Mouse (Mus musculus): ENCODE results near the gene Pcnx3. TPM values are rescaled to one million over a fixed set of nuclear protein-coding genes. Genes with fewer than 3 reads are reported as not detected.
A peak's percentile ranks its signal among the peaks of the same experiment; 100 is the strongest.

The Pcnx3 gene
- polyA plus RNA-seq (2012; rRNA removed): 71.8 and 89.0 TPM in 2 replicates

DNA sequence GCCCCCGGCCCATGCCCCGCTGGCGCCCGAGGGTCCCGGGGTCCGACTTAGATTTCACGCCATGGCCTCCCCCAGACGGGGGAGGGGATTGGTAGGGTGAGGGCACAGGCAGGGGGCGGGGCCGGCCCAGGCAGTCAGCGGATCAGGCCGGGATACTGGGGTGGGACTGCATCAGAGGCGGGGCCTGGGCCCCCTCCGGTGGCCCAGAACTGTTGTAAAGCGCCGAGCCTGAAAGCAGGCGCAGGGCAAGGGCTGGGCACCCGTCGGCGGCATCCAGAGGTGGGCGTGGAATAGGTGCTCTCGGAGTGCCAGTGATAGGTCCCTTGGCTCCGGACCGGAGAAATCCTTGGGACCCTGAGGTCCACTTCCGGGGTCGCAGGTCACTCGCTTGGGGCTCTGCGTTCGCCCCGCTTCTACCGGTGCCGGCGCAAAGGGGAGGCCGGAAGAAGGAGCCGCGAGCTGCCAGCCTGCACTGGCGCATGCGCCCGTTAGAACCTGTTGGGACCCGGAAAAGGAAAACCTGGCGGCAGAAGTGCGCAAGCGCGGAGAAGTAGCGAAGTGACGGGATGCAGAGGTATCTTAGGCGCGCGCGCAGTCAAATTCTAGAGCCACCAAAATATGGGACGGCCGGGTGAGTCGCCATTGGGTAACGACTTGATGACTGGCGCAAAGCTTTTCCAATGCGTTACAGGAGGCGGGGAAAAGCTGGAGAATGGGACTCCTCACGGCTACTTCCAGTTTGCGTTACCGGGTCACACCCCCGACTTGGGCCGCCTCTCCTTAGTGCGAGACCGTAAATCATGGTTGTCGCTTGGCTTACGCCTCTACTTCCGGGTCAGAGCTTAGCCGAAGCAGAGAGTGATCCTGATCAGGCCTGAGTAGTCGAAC, at the start of gene Pcnx3, which contains the start of gene Map3k11:
Pcnx3 (minus strand) TSS at position 709 of the 888 bp plus-strand sequence.
Map3k11 (plus strand) TSS at position 543 of the 888 bp plus-strand sequence.
- WGBS: under 1% methylated on average over 68 of the region's 69 CpGs
- peak; percentile 96 for DNase-seq (ENCODE audit: low read depth, low spot score)

DNA sequence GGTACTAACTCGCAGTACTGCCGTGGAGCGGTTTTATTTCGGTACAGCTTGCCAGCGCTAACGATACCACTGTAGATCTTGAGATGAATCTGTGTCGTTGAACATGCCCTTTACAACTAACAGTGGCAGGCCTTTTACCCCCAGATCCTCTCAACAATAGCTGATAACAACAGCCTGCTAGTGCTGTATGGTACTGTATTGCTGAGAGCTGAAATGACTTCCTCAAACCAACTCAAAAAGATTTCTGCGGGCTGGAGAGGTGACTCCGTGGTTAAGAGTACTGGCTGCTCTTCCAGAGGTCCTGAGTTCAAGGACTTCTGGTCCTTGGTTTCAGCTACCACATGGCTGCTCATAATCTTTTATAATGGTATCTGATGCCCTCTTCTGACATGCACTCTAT, 45.6 kb upstream of the Pcnx3 start:
- 77% methylated on average over 9 of the region's 9 CpGs for WGBS
- DNase-seq (ENCODE audit: low read depth, low spot score): no peak

DNA sequence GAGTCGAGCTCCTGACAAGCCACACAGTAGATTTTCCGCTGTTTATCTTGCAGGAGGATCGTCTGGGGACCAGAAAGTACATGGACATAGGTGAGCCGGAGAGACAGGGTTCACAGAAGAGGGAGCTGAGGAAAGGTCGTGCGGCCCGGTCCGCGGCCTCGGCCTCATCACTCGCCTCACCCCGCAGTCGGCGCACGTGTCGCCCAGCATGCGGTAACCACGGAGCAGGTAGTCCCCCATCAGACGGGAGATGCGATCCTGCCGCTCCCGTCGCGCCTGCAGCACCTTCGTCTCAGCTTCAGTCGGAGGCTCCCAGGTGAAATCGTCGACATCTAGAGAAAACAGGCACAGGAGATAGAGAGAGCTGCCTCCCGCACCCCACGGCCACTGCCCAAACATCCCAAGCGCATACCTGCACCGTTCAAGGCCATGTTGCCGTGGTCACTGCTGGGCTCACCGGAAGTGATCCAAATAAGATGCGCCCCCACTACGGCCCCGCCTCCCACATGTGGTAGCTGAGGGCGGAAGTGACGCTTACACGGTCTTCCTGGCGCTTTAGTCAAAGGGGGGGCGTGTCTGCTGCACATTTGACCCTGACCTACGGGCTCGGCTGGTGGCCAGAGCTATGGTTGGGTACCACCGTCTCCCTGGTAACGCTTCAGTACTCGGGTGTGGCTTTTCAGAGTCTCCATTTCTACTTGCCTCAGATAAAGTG, 42.7 kb upstream of the Pcnx3 start:
- peak; percentile 78 for DNase-seq (ENCODE audit: low read depth, low spot score)
- under 1% methylated on average over 47 of the region's 47 CpGs for WGBS

DNA sequence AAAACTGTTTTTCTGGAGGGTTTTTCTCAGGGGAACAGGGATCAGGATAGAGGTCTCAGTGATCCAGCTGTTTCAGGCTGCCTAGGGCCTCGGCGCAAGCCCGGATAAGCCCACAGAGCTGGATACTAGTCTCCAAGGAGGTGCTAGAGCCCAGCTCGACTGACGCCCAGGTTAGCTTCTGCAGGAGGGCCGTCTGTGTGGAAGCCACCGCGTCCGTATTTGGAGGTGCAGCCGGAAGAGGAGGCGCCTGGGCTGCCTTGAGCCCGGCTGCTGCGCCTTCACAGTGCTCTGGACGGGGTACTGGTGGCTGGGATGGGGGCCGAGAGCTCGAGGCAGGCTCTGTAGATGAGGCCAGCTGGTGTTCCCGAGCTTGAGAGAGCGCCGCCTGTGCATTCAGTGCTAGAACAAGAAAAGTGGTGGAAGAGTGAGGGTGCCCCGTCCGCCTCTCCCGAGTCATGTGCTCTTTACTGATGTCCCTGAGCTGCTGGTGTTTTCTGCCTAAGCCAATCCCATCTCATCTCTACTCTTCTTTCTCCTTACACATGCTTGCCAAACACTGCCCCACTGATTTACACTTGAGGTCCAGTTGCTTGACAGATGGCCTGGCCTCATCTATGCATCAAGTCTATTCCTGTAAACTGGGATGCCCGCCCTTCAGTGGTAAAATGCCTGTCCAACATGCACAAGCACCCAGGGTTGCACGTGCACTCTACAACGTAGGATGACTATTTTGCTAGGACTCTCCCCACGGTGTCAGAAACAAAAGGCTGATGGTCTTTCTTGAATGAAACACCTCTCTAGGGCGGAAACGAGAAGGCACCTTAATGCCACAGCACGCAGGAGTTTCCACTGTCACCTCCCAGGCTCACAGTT, 41.8 kb upstream of the Pcnx3 start:
- DNase-seq (ENCODE audit: low read depth, low spot score): no peak

DNA sequence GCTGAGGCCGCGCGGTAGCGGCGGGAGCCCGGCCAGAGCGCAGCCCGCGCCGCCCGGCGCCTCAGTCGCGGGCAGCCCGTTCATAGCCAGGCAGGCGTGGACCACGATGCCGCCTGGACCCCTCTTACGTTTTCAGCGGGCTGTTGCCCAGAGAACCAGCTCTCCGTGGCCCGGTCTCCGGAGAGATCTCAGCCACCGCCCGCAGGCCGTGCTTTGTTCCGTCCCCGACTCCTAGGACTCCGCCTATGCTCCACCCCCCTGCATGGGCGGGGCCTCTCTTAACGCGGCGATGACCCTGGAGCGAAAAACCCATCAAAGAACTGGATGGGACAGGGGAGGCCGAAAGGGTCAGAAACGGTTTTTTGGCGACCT, 40.7 kb upstream of the Pcnx3 start, which contains the start of gene Fam89b:
Fam89b (minus strand) TSS at position 210 of the 372 bp plus-strand sequence.
- under 1% methylated on average over 37 of the region's 37 CpGs for WGBS
- DNase-seq (ENCODE audit: low read depth, low spot score): peak; percentile 83

More for the DNA sequence above, 41.8 kb upstream of the Pcnx3 start:
- 76% methylated on average over 29 of the region's 29 CpGs for WGBS

DNA sequence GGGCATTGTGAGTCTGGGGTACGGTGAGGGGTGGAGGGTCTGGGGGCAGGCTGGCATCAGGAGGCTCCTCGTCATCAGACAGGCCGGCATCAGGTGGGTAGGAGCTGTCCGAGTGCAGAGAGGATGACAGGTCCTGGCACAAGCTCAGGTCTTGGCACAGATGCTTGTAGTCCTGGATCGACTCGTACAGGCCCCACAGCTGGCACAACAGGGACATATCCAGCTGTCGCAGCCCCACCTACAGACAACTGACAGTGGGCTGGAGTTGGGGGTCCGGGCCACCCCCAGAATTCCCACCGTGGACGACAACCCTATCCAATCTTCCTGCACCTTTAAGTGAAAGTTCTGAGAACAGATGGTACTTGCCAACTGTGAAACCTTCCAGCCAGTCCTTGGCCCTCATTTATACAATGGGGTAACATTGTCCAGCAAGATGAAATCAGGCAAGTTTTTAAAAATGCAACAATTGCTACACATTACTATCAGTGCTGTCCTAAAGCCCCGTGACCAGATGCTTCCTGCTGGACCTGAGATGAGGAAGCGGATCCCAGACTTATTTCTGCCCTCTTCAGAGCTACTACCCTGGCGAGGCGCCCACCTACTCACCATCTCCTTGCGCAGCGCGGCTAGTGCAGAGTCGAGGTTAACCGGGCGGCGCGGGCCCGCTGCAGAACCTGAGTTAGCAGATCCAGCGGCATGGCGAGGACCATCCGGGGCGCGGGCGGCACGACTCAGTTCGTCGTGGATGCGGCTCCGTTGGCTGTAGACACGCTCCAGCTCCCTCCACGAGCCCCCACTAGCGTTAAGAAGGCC, 40.1 kb upstream of the Pcnx3 start:
- DNase-seq (ENCODE audit: low read depth, low spot score): no peak
- WGBS: 4% methylated on average over 37 of the region's 37 CpGs

DNA sequence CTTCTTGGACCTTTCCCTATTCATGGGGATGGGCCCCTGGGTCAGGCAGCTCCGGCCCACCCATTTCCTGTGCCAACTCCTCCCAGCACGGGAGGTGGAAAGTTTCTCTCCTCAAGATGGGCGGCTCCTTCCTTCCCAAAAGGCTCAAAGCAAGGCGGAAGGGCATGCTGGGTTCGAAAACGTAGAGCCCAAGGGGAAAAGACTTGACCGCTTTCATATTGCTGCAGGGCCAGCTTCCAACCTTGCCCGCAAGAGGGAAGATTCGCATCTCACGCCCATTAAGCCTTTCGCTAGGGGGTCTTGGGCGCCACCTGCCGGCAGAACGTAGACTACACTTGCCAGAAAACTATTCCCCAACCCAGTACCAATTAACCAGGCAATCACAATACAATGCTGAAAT, 39.0 kb upstream of the Pcnx3 start:
- WGBS: 2% methylated on average over 14 of the region's 14 CpGs
- no peak for DNase-seq (ENCODE audit: low read depth, low spot score)

DNA sequence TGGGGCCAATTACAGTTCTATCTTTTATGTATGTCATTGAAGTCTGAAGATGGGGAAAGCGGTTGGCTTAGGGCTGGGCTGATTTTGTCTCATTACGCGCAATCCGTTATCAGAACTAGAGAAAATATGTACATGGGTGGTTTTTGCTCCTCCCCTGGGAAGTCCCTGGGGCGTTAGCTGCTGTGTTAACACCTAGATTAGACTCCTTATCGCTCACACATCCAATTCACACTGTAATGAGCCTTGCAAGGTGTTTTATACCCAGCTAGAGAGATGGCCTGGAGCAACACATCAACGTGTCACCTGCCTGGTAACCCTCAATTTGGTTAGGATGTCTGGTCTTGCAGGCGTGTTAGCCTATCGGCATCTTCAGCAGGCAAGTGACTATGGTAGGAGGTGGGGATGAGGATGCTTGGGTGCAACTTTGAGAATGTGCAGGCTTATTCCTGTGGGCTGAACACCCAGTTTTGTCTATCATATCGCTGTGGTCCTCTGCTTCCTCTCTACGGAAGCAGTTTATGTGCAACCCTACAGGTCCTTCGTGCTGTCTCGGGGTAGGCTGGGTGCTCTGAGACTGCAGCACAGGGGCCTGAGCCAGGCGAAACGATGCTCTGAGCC, 38.4 kb upstream of the Pcnx3 start:
- no peak for DNase-seq (ENCODE audit: low read depth, low spot score)
- WGBS: 42% methylated on average over 15 of the region's 15 CpGs

DNA sequence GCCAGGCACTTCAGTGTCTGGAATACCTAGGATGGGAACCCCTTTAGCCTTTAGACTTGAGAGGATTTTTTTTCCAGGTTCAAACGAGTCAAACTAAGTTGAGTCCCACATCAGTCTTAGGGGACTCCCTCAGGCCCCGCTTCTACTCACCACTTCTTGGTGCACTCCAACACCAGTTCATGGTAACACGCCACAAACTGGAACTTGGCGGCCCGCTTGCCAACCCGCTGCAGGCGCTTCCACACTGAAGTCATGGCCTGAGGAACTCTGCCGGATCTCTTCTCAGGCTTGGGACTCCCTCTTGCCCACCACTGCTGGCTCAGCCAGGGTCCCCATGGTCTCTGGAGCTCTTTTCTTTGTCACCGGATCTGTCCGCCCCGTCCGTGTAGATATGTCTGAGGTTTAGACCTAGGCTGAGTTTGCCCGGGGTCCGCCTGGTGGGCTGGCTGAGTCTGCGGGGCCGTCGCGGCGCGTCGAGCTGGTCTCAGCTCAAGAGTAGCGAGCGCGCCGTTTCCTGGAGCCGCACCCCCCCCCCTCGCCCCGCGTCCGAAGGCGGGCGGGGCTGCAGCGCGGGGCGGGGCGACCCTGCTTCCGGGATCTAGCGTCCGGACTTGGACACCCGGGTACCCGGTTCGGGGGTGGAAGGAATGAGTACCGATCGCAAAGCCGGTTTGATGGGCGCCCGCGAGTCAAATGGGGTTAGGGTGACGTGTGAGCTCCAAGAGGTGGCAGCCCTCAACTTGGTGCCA, 37.2 kb upstream of the Pcnx3 start, which contains the start of gene Ehbp1l1:
Ehbp1l1 (minus strand) TSS at position 551 of the 749 bp plus-strand sequence.
- WGBS: 7% methylated on average over 48 of the region's 49 CpGs
- no peak for DNase-seq (ENCODE audit: low read depth, low spot score)

DNA sequence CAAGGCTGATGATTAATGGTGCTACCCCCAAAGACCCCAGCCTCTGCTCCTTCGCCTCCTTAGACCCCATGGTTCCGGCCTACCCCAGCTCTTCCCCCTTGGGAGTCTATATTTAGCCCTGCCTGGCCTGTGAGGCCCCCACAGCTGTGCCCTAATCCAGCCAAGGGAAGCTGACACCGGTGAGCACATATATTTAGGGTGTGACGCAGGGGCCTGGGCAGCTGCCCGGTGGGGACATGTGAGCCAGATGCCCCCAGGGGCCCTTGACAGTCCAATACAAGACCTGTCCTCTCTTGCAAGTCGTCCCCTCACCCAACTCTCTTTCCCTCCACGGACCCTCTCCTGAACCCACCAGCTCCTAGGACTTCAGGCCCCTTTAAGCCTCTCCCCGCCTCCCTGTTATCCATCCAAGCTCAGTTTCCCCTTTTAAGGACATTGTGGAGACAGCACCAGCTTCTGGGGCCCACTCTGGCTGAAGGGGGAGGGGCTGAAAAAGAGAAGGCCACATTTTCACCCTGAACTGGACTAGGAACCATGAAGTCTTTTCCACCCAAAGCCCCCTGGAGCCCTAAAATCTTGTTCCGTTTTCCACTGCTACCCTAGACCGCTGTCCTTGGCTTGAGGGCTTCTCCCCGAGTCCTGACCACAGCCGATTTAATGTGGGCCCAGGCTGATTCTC, 36.5 kb upstream of the Pcnx3 start:
- no peak for DNase-seq (ENCODE audit: low read depth, low spot score)
- WGBS: 55% methylated on average over 12 of the region's 12 CpGs

DNA sequence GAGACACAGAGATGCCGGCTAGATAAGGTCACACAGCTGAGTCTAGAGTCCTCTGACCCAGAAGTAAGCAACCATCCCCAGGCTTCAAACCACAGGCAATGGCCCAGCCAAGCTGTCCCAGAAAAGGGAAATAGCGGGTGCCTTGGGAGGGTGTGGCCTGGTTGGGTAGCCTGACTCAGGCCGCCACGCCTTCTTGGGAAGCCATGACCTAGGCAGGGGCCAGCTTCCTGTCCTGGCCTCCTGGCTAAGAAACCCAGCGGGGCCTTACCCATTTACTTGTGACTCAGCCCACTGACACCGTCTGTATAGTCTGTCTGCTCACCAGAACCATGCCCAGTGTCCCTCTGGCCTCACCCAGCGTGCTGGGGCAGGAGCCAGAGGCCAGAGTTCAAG, 35.8 kb upstream of the Pcnx3 start:
- WGBS: 14% methylated on average over 7 of the region's 7 CpGs

DNA sequence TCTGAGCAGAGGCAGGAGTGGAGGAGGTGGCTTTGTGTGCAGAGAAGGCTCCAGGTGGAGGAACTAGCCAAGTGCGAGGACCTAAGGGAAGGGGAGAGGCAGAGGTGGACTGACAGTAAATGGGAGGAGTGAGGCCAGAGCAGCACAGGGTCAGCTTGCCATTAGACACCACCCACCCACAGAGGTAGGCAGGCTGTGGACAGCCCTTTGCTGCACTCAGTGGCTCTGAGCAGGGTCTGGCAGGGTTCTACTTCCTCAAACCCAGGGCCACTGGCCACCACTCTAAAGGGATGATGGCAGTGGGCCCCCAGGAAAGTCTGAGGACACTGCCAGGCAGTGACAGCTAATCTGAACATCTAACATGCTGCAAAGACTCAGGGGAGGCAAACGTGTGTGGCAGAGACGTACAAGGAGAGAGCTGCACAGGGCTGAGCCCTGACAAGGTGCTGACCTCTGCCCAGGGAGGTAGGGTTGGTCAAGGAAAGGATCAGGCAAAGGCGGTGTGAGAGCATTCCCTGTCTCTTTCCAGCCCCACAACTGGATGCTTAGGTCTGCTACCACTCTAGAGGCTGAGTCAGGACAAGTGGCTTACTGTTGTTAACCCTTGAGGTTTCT, 35.3 kb upstream of the Pcnx3 start:
- WGBS: 42% methylated on average over 4 of the region's 4 CpGs
- no peak for DNase-seq (ENCODE audit: low read depth, low spot score)

More for the DNA sequence above, 35.8 kb upstream of the Pcnx3 start:
- DNase-seq (ENCODE audit: low read depth, low spot score): no peak

DNA sequence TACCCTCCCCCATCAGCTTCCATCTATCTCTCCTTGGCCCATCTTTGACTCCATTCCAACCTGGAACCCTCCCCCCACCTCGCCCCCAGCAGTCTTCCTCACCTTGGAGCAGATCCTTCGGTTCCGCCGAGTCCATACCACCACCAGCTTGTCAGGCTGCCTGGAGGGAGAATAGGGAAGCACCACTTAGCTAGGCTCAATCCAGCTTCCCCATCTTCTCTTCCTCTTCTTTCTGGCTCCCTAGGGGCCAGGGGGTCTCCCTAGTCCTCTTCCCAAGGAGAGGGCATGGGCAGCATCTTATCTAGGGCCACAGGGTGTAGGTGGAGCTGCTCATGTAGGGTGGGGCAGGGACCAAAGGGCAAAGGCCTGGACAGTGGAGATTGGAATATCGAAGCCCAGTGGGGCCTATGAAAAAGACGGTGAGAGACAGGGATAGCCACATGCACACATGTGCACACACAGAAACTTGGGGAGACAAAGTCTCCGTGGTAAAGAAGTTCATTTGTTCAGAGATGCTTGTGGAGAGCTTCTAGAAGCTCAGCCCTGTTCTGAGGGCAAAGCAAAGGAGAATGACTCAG, 34.2 kb upstream of the Pcnx3 start:
- WGBS: 71% methylated on average over 7 of the region's 7 CpGs
- DNase-seq (ENCODE audit: low read depth, low spot score): no peak

DNA sequence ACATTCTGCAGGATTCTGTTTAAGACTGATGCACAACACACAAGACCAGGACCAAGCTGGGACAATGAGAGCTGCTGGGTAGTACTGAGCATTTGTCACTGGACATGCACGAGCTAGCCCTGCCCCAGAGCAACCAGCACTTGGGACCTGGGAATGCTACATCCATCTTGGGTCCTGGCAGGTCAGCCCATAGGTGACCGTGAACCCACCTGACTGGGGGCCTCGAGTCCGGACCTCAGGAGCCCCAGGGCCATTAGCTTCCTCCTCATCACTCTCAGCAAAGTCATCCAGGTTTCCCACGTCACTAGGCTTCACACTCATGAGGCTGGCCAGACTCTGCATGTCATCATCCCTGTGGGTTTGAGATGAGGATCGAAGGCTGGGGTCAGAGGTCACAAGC, 32.5 kb upstream of the Pcnx3 start:
- DNase-seq (ENCODE audit: low read depth, low spot score): no peak
- 90% methylated on average over 6 of the region's 6 CpGs for whole genome bisulfite sequencing

DNA sequence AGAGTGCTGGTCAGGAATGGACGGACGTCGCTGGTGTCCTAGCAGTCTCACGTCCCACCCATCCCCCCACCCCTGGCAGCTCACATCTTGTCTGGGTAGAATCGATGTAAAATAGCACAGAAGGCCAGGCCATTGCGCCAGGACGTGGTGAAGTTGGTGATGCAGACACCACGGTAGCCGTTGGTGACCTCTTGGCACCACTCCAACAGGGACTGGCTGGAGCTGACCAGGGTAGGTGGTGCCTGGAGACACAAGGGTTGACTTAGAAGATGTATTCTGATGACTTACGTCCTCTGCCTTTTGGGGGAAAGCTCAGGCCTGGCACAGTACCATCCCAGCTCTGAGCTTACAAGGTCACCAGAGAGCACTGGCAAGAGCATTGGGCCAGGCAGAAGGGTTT, 28.2 kb upstream of the Pcnx3 start:
- no peak for DNase-seq (ENCODE audit: low read depth, low spot score)
- WGBS: 64% methylated on average over 10 of the region's 10 CpGs
